Mouse (Mus musculus): ENCODE measurements at regions not wholly inside any gene's neighbourhood (a gene's known extent, or its start where the extent isn't known, plus 50 kb on each side); places are given as distances from the start of the nearest gene placed in this dataset.

DNA sequence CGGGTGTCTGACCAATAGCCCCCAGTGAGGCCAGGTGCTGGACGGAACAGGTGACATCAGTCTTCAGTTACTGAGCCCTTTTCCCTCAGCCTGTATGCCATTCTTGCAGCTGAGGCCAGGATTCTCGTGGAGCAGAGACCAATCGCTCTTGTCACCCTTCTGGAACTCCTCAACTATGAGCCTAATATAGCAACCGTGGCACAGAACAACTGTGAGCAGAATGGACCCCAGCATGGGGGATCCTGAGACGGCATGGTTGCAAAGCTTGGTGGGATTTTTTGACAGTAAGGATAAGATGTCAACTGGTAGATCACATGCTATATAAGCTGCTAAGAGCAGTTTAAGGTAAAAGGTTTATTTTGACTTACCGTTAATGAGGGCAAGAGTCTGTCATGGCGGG lies 105.5 kb upstream of the 1700012A03Rik start:
- Histone ChIP-seq H3K4me2 (ENCODE audit: low read length) (no peak overlapping the region), H3K36me3 (ENCODE audit: insufficient read depth, low read length) (no peaks in the 10 kb centered on the region)

DNA sequence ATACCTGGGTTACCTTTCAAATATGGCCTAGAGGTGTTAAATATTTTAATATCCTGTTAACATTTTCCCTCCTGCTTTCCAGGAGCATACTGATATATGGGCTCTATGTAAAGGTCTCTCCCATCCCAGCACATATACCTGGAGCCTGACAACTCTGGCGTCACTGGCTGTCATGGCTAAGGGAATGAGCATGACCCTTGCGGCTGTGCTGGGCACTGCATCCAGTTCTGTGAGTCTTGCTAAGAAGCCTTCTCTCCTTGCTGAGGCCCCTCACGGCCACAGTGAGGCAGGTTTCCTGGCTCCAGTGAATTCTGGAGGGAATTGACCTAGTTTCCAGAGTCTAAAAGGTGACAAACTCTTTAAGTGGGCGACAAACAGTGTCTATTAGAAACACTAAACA lies 107.3 kb upstream of the 1700012A03Rik start:
- H3K4me1 ChIP-seq (replicated peaks; ENCODE audit: insufficient read depth, low read length) = no peaks in the 10 kb centered on the region; the same call in 1 of the 2 replicates
- no peaks in the 10 kb centered on the region for H3K9me3 ChIP-seq (replicated peaks; ENCODE audit: low read length)
- no peak overlapping the region for H3K9ac ChIP-seq (ENCODE audit: low read depth, low read length)
- no peaks in the 10 kb centered on the region for H3K27me3 ChIP-seq (ENCODE audit: insufficient read depth, low read length)
- H3K4me2 ChIP-seq (ENCODE audit: low read length) = no peak overlapping the region
- DNase-seq (ENCODE audit: low spot score) (no peak), ATAC-seq (replicated peaks; ENCODE audit: low FRiP score, low read depth) (no peak)
- WGBS = 41% methylated on average over 4 of the region's 4 CpGs
- TF ChIP-seq CTCF (IDR thresholded peaks at IDR 0.05; ENCODE audit: low read depth) = peak; percentile 37; the same call in 1 of the 2 replicates
- H3K36me3 ChIP-seq (ENCODE audit: insufficient read depth, low read length) = no peaks in the 10 kb centered on the region
- H3K4me3 ChIP-seq (replicated peaks; ENCODE audit: low read depth, low read length) = no peak overlapping the region
- H3K27ac ChIP-seq = no peak overlapping the region

More for the DNA sequence above, 105.5 kb upstream of the 1700012A03Rik start:
- Histone ChIP-seq H3K9me3 (replicated peaks; ENCODE audit: low read length) (no peaks in the 10 kb centered on the region), H3K4me1 (replicated peaks; ENCODE audit: insufficient read depth, low read length) (no peaks in the 10 kb centered on the region; the same call in 1 of the 2 replicates), H3K4me3 (replicated peaks; ENCODE audit: low read depth, low read length) (no peak overlapping the region), H3K27me3 (ENCODE audit: insufficient read depth, low read length) (no peaks in the 10 kb centered on the region), H3K27ac (no peak overlapping the region), H3K9ac (ENCODE audit: low read depth, low read length) (no peak overlapping the region)
- 84% methylated on average over 8 of the region's 8 CpGs for WGBS
- no peak for TF ChIP-seq CTCF (IDR thresholded peaks at IDR 0.05; ENCODE audit: low read depth)
- ATAC-seq (replicated peaks; ENCODE audit: low FRiP score, low read depth) (no peak), DNase-seq (ENCODE audit: low spot score) (no peak)

DNA sequence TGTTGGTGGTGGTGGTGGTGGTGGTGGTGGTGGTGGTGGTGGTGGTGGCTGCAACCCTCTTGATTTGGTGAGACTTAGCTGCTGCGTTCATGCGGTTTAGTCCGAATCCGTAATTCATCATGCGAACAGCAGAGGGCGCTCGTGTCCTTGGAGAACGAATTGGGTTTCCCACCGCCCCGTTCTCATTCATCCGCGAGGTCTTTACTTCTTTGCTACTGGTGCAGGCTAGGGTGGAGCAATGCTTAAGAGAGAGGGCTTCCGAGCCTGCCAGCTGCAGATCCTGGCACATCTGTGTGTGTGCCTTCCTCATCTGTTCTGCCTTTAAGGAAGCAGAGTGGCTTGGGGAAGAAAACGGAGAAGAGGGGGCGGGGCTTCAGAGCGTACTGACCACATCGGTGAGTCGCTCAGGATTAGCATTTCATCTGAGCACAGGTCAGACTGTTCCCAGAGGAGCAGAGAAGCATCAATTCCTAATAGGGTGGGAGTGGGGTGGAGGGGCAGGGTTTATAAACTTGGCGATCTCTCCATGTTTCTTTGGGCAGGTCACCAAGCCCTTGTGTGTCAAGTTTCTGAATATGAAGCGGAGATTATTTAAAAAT lies 111.7 kb upstream of the 1700012A03Rik start:
- TF ChIP-seq CTCF (IDR thresholded peaks at IDR 0.05; ENCODE audit: low read depth) = peak; percentile 81
- DNase-seq (ENCODE audit: low spot score) (peak; percentile 89), ATAC-seq (replicated peaks; ENCODE audit: low FRiP score, low read depth) (0 out of 2 replicates have a peak, but pooled peaks have one; percentile 51)
- H3K27ac ChIP-seq = no peak overlapping the region
- WGBS = 3% methylated on average over 20 of the region's 20 CpGs
- H3K4me2 ChIP-seq (ENCODE audit: low read length) = peak overlapping the region; percentile 73
- no peak overlapping the region for H3K9ac ChIP-seq (ENCODE audit: low read depth, low read length)
- no peaks in the 10 kb centered on the region for H3K9me3 ChIP-seq (replicated peaks; ENCODE audit: low read length)
- H3K36me3 ChIP-seq (ENCODE audit: insufficient read depth, low read length) = no peaks in the 10 kb centered on the region
- H3K27me3 ChIP-seq (ENCODE audit: insufficient read depth, low read length) = no peaks in the 10 kb centered on the region
- peak overlapping the region; percentile 33 for H3K4me3 ChIP-seq (replicated peaks; ENCODE audit: low read depth, low read length)
- peaks cover 7% of the 10 kb centered on the region; the same call in 1 of the 2 replicates for H3K4me1 ChIP-seq (replicated peaks; ENCODE audit: insufficient read depth, low read length)

DNA sequence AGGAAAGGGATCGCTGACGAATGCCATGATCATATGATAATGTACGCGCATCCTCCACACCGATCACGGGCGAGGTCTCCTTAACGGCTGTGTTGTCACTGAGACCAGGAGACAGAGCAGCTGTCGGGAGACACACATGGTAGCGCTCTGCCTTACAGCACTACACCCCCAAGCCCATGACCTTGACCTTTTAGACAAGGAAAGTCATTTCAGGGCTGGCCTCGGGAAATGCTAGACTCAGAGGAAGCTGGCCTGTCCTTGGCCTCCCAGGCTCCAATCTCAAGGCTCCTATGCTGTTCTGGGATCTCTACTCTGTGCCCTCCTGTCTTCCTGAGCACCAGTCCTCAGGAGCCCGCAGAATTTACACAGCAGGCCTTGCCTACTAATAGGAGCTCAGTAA lies 112.9 kb upstream of the 1700012A03Rik start:
- DNase-seq (ENCODE audit: low spot score) = no peak
- 34% methylated on average over 12 of the region's 12 CpGs for WGBS
- Histone ChIP-seq H3K27me3 (ENCODE audit: insufficient read depth, low read length) (no peaks in the 10 kb centered on the region), H3K9ac (ENCODE audit: low read depth, low read length) (no peak overlapping the region), H3K27ac (no peak overlapping the region), H3K4me3 (replicated peaks; ENCODE audit: low read depth, low read length) (no peak overlapping the region), H3K4me1 (replicated peaks; ENCODE audit: insufficient read depth, low read length) (peaks cover 7% of the 10 kb centered on the region; the same call in 1 of the 2 replicates), H3K4me2 (ENCODE audit: low read length) (no peak overlapping the region), H3K9me3 (replicated peaks; ENCODE audit: low read length) (no peaks in the 10 kb centered on the region), H3K36me3 (ENCODE audit: insufficient read depth, low read length) (no peaks in the 10 kb centered on the region)
- TF ChIP-seq CTCF (IDR thresholded peaks at IDR 0.05; ENCODE audit: low read depth) = no peak
- no peak for ATAC-seq (replicated peaks; ENCODE audit: low FRiP score, low read depth)

DNA sequence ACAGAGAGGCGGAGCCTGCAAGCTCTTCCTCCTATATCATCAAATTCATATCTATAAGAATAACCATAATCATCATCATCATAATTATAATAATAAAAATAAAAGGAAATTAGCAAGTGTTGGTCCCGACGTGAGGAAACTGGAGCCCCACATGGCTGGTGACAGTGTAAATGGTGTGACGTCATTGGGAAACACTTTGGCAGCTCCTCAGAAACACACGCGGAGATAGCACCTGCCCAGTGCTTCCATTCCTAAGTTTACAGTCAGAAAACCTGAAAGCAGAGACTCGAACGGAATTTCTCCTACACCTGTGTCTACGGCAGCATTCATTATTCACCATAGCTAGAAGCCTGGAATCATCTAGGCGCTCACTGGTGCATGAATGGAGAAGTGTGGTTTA lies 115.2 kb upstream of the 1700012A03Rik start:
- WGBS = 76% methylated on average over 10 of the region's 10 CpGs
- Histone ChIP-seq H3K4me1 (replicated peaks; ENCODE audit: insufficient read depth, low read length) (peaks cover 7% of the 10 kb centered on the region; the same call in 1 of the 2 replicates), H3K9me3 (replicated peaks; ENCODE audit: low read length) (no peaks in the 10 kb centered on the region), H3K4me2 (ENCODE audit: low read length) (no peak overlapping the region), H3K27ac (no peak overlapping the region), H3K27me3 (ENCODE audit: insufficient read depth, low read length) (no peaks in the 10 kb centered on the region), H3K4me3 (replicated peaks; ENCODE audit: low read depth, low read length) (no peak overlapping the region), H3K9ac (ENCODE audit: low read depth, low read length) (no peak overlapping the region), H3K36me3 (ENCODE audit: insufficient read depth, low read length) (no peaks in the 10 kb centered on the region)
- no peak for DNase-seq (ENCODE audit: low spot score)
- no peak for TF ChIP-seq CTCF (IDR thresholded peaks at IDR 0.05; ENCODE audit: low read depth)
- no peak for ATAC-seq (replicated peaks; ENCODE audit: low FRiP score, low read depth)

- TF ChIP-seq CTCF (IDR thresholded peaks at IDR 0.05; ENCODE audit: low read depth) = no peak
- peaks cover 7% of the 10 kb centered on the region; the same call in 1 of the 2 replicates for H3K4me1 ChIP-seq (replicated peaks; ENCODE audit: insufficient read depth, low read length)
- H3K27ac ChIP-seq = no peak overlapping the region
- H3K9ac ChIP-seq (ENCODE audit: low read depth, low read length) = no peak overlapping the region
- no peaks in the 10 kb centered on the region for H3K36me3 ChIP-seq (ENCODE audit: insufficient read depth, low read length)
- H3K27me3 ChIP-seq (ENCODE audit: insufficient read depth, low read length) = no peaks in the 10 kb centered on the region
- ATAC-seq (replicated peaks; ENCODE audit: low FRiP score, low read depth) = no peak; the same call in 1 of the 2 replicates
- WGBS = 47% methylated on average over 8 of the region's 8 CpGs
- DNase-seq (ENCODE audit: low spot score) = no peak
- H3K4me3 ChIP-seq (replicated peaks; ENCODE audit: low read depth, low read length) = no peak overlapping the region
- H3K9me3 ChIP-seq (replicated peaks; ENCODE audit: low read length) = no peaks in the 10 kb centered on the region
- peak overlapping the region; percentile 36 for H3K4me2 ChIP-seq (ENCODE audit: low read length)
These were observed 116.1 kb upstream of the 1700012A03Rik start for GRCm38 (mm10) chr6:31933956-31934355.
